Mouse (Mus musculus) layer of hippocampus, adult 2 months (tissue): ENCODE measurements at regions not wholly inside any gene's neighbourhood (a gene's known extent, or its start where the extent isn't known, plus 50 kb on each side); places are given as distances from the start of the nearest gene placed in this dataset.

Source experiments
- DNase-seq, 2 experiments: peaks; one replicate each; pipeline ENCODE4 v3.0.0; 2022; ENCODE audit warnings: low spot score in 2 of 2
- H3K27ac ChIP-seq: fragments of 200-600 bp; 2 replicates; pipeline ENCODE4 v1.8.1; 2022
- H3K4me3 ChIP-seq: fragments of 200-600 bp; 2 replicates; pipeline ENCODE4 v1.8.1; 2022; ENCODE audit warnings: mild to moderate bottlenecking
- CTCF ChIP-seq: fragments of 200-600 bp; conservative IDR thresholded peaks from 2 replicates; pipeline ENCODE4 v1.8.1; 2022; ENCODE audit warnings: antibody characterized with exemption, mild to moderate bottlenecking, moderate library complexity

GRCm38 (mm10) chr13:39225651-39226050, 265.0 kb upstream of the Slc35b3 start:
- TF ChIP-seq CTCF = no peak
- H3K27ac ChIP-seq = no peak overlapping the region
- DNase-seq = no peak
- H3K4me3 ChIP-seq = no peak overlapping the region

- no peak for TF ChIP-seq CTCF
- Histone ChIP-seq H3K4me3 (no peak overlapping the region), H3K27ac (no peak overlapping the region)
- no peak for DNase-seq
These were observed 250.4 kb upstream of the Slc35b3 start for GRCm38 (mm10) chr13:39211076-39211475.

- DNase-seq = peak; percentile 6 to 30
- no peak overlapping the region for H3K4me3 ChIP-seq
- peak; percentile 80 for TF ChIP-seq CTCF
- no peak overlapping the region for H3K27ac ChIP-seq
These were observed 223.1 kb upstream of the Slc35b3 start for GRCm38 (mm10) chr13:39183715-39184179.

GRCm38 (mm10) chr13:39161980-39162379, 201.3 kb upstream of the Slc35b3 start:
- no peak for DNase-seq
- Histone ChIP-seq H3K27ac (no peak overlapping the region), H3K4me3 (no peak overlapping the region)
- TF ChIP-seq CTCF = no peak

GRCm38 (mm10) chr13:39127942-39128341, 167.3 kb upstream of the Slc35b3 start:
- peak in 1 of 2 experiments; percentile 18 for DNase-seq
- no peak for TF ChIP-seq CTCF
- H3K27ac ChIP-seq = no peak overlapping the region
- no peak overlapping the region for H3K4me3 ChIP-seq

- no peak for TF ChIP-seq CTCF
- no peak for DNase-seq
- H3K27ac ChIP-seq = no peak overlapping the region
- no peak overlapping the region for H3K4me3 ChIP-seq
These were observed 131.4 kb upstream of the Slc35b3 start for GRCm38 (mm10) chr13:39092058-39092457.

- Histone ChIP-seq H3K27ac (no peak overlapping the region), H3K4me3 (no peak overlapping the region)
- no peak for DNase-seq
- TF ChIP-seq CTCF = no peak
These were observed 123.9 kb upstream of the Slc35b3 start for GRCm38 (mm10) chr13:39084544-39084943.

GRCm38 (mm10) chr13:39074211-39074610, 113.5 kb upstream of the Slc35b3 start:
- DNase-seq = no peak
- Histone ChIP-seq H3K27ac (no peak overlapping the region), H3K4me3 (no peak overlapping the region)
- no peak for TF ChIP-seq CTCF

GRCm38 (mm10) chr13:39032263-39032662, 71.6 kb upstream of the Slc35b3 start:
- no peak for DNase-seq
- H3K27ac ChIP-seq = no peak overlapping the region
- no peak overlapping the region for H3K4me3 ChIP-seq
- no peak for TF ChIP-seq CTCF

GRCm38 (mm10) chr13:39020168-39020567, 59.5 kb upstream of the Slc35b3 start:
- TF ChIP-seq CTCF = no peak
- DNase-seq = no peak
- H3K4me3 ChIP-seq = no peak overlapping the region
- no peak overlapping the region for H3K27ac ChIP-seq

- Histone ChIP-seq H3K27ac (peak overlapping the region; percentile 64; the same call in 1 of the 2 replicates), H3K4me3 (peak overlapping the region; percentile 33; the same call in 1 of the 2 replicates)
- peak; percentile 96 for TF ChIP-seq CTCF
- peak; percentile 70 to 79 for DNase-seq
These were observed 51.0 kb upstream of the Slc35b3 start for GRCm38 (mm10) chr13:39011696-39012095.
